Mouse (Mus musculus) heart, postnatal 0 days (tissue): Measurements from ENCODE around the gene Rere. TPM values are rescaled to one million over a fixed set of nuclear protein-coding genes. Genes with fewer than 3 reads are reported as not detected.
"Not testable (repeated sequence)": the region's sequence is repeated elsewhere in the genome, so short reads cannot be mapped to it uniquely, and the experiment has no call there.

Source experiments
- ATAC-seq: fragments of 200-750 bp; cut with Nextera tagmentation; 2 replicates; pipeline ENCODE4 v1.8.0; 2017; ENCODE audit warnings: low read depth, moderate number of reproducible peaks, moderate library complexity; ENCODE audit not compliant: insufficient read depth
- DNase-seq: peaks from one replicate; pipeline ENCODE4 v3.0.0-alpha.2; 2016; ENCODE audit warnings: low spot score
- H3K27ac ChIP-seq: fragments of 300-500 bp; sonication (generic); 2 replicates; pipeline ENCODE4 v1.5.1; 2014; ENCODE audit warnings: low read depth, mild to moderate bottlenecking
- H3K27me3 ChIP-seq: fragments of 300-500 bp; sonication (generic); 2 replicates; pipeline ENCODE4 v1.6.1; 2014; ENCODE audit warnings: low read length, mixed read lengths; ENCODE audit not compliant: control insufficient read depth, insufficient read depth
- H3K36me3 ChIP-seq: fragments of 300-500 bp; sonication (generic); replicated peaks from 2 replicates; pipeline ENCODE4 v1.6.1; 2014; ENCODE audit warnings: low read length, mixed read lengths; ENCODE audit not compliant: control insufficient read depth, insufficient read depth
- H3K4me1 ChIP-seq: fragments of 300-500 bp; sonication (generic); 2 replicates; pipeline ENCODE4 v1.6.1; 2014; ENCODE audit warnings: antibody characterized with exemption; ENCODE audit not compliant: control insufficient read depth, insufficient read depth
- H3K4me2 ChIP-seq: fragments of 300-500 bp; sonication (generic); 2 replicates; pipeline ENCODE4 v1.6.1; 2014; ENCODE audit warnings: low read depth, mild to moderate bottlenecking, low read length, moderate library complexity
- H3K4me3 ChIP-seq: fragments of 300-500 bp; sonication (generic); 2 replicates; pipeline ENCODE4 v1.5.1; 2014; ENCODE audit warnings: low read depth, low read length
- H3K9ac ChIP-seq: fragments of 300-500 bp; sonication (generic); replicated peaks from 2 replicates; pipeline ENCODE4 v1.6.1; 2014; ENCODE audit warnings: low read depth, low read length, mixed read lengths
- H3K9me3 ChIP-seq: fragments of 300-500 bp; sonication (generic); replicated peaks from 2 replicates; pipeline ENCODE4 v1.6.1; 2016; ENCODE audit warnings: low read length; ENCODE audit not compliant: control insufficient read depth
- CTCF ChIP-seq: IDR thresholded peaks from 2 replicates; pipeline ENCODE4 v1.5.1; 2016; ENCODE audit warnings: antibody characterized with exemption, control low read depth, low read depth
- EP300 ChIP-seq: IDR thresholded peaks from 2 replicates; pipeline ENCODE4 v1.6.1; 2016; ENCODE audit warnings: antibody characterized with exemption, low read depth
- WGBS: fragments of 180-500 bp; shearing (Covaris S2); extraction: QIAGEN DNeasy Blood & Tissue Kit; methylation state at CpG from one replicate; pipeline ENCODE4 v1.1.7; 2014; 5-methylcytosine and 5-hydroxymethylcytosine counted together
- polyA plus RNA-seq: library from polyadenylated mRNA; unstranded; fragments of >200 nt; fragmentation: Nextera tagmentation; extraction: Ambion mirVana; gene quantifications from 2 replicates; pipeline ENCODE4 v1.2.1, GENCODE M21; 2015
- total RNA-seq: library from RNA; depleted of rRNA; stranded (reverse); fragments of >200 nt; gene quantifications from 2 replicates; pipeline ENCODE4 v1.2.3, GENCODE M21; 2014; ENCODE audit warnings: low replicate concordance

Gene Rere
- total and polyA plus RNA-seq, 2 experiments from 2014 or later = 14.6 to 17.9 TPM

DNA sequence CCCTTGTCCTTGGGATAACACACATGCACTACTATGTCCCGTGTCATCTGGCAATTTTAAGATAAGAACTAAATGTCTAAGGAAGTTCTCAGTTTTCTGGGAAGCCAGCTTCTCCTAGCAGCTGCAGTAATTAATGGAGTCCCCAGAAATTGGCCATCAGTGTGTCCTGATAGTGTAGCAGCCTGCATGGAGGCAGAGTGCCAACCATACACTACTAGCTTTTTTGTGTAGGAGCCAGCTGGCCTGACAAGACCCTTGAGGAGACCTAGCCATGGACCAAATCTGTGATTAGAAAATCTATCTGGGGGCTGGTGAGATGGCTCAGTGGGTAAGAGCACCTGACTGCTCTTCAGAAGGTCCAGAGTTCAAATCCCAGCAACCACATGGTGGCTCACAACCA is 317.2 kb downstream of the Rere start:
- Histone ChIP-seq H3K27ac (peak overlapping the region; percentile 44; the same call in 1 of the 2 replicates), H3K36me3 (no peaks in the 10 kb centered on the region), H3K4me2 (no peak overlapping the region), H3K4me1 (peaks cover 31% of the 10 kb centered on the region), H3K9ac (no peak overlapping the region), H3K27me3 (no peaks in the 10 kb centered on the region), H3K4me3 (no peak overlapping the region), H3K9me3 (no peaks in the 10 kb centered on the region)
- TF ChIP-seq EP300 (no peak), CTCF (no peak)
- peak; percentile 29 for DNase-seq
- WGBS = 12% methylated on average over 1 of the region's 1 CpGs
- ATAC-seq = peak; percentile 57

- ATAC-seq (peak; percentile 12; the same call in 1 of the 2 replicates), DNase-seq (no peak)
- Histone ChIP-seq H3K27ac (peak overlapping the region; percentile 66; the same call in 1 of the 2 replicates), H3K9me3 (no peaks in the 10 kb centered on the region), H3K4me3 (no peak overlapping the region), H3K27me3 (no peaks in the 10 kb centered on the region), H3K36me3 (no peaks in the 10 kb centered on the region), H3K4me2 (no peak overlapping the region), H3K4me1 (peaks cover 31% of the 10 kb centered on the region), H3K9ac (no peak overlapping the region)
- 44% methylated on average over 3 of the region's 3 CpGs for WGBS
- TF ChIP-seq EP300 (no peak), CTCF (no peak)
These were observed 317.9 kb downstream of the Rere start for GRCm38 (mm10) chr4:150599119-150599992.

- not testable (repeated sequence) for H3K27me3 ChIP-seq, DNase-seq, ATAC-seq, H3K9me3 ChIP-seq, H3K9ac ChIP-seq, H3K4me3 ChIP-seq, H3K36me3 ChIP-seq, H3K4me2 ChIP-seq, H3K27ac ChIP-seq
- peaks cover 31% of the 10 kb centered on the region for H3K4me1 ChIP-seq
- 92% methylated on average over 2 of the region's 2 CpGs for WGBS
These were observed 319.1 kb downstream of the Rere start for GRCm38 (mm10) chr4:150600503-150600902.

- Histone ChIP-seq H3K27me3 (no peaks in the 10 kb centered on the region), H3K4me2 (no peak overlapping the region), H3K36me3 (no peaks in the 10 kb centered on the region), H3K27ac (no peak overlapping the region), H3K4me3 (no peak overlapping the region), H3K9ac (no peak overlapping the region), H3K4me1 (peaks cover 27% of the 10 kb centered on the region), H3K9me3 (no peaks in the 10 kb centered on the region)
- no peak for DNase-seq
- ATAC-seq = no peak
- 92% methylated on average over 10 of the region's 10 CpGs for WGBS
- TF ChIP-seq CTCF = no peak
These were observed 320.0 kb downstream of the Rere start for GRCm38 (mm10) chr4:150601489-150601888.

DNA sequence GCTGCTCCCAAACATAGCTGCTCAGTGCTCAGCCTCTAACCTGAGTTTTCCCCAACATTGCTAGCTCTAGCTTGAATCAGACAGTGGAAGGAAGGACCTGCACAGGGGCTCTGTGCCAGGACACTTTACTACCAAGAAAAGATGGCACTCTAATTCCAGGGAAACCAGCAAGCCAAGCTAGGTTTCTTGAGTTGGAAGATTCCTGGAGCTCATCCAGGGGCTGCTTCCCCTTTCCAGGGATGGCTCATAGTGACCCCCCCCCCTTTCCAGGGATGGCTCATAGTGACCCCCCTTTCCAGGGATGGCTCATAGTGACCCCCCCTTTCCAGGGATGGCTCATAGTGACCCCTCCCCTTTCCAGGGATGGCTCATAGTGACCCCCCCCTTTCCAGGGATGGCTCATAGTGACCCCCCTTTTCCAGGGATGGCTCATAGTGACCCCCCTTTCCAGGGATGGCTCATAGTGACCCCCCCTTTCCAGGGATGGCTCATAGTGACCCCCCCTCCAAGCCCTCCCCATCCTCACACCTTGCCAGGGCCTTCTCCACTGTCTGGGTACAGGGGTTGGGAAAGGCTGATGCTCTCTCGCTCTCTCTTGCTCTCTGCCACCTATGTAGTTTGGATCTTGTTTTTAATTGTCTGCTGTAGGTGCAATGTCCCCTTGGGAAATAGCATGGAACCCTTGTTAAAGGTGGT is 322.1 kb downstream of the Rere start:
- Histone ChIP-seq H3K9ac (no peak overlapping the region), H3K9me3 (no peaks in the 10 kb centered on the region), H3K4me2 (no peak overlapping the region), H3K27me3 (no peaks in the 10 kb centered on the region), H3K36me3 (no peaks in the 10 kb centered on the region), H3K4me1 (peaks cover 11% of the 10 kb centered on the region), H3K4me3 (no peak overlapping the region), H3K27ac (no peak overlapping the region)
- DNase-seq (no peak), ATAC-seq (no peak)
- TF ChIP-seq CTCF (no peak), EP300 (no peak)
- 100% methylated on average over 1 of the region's 1 CpGs for WGBS
